Mouse (Mus musculus): Measurements from ENCODE around the gene Ube2q1. TPM values are rescaled to one million over a fixed set of nuclear protein-coding genes. Genes with fewer than 3 reads are reported as not detected.

Gene Ube2q1
- polyA plus RNA-seq, 1 experiment = 49.2 TPM

DNA sequence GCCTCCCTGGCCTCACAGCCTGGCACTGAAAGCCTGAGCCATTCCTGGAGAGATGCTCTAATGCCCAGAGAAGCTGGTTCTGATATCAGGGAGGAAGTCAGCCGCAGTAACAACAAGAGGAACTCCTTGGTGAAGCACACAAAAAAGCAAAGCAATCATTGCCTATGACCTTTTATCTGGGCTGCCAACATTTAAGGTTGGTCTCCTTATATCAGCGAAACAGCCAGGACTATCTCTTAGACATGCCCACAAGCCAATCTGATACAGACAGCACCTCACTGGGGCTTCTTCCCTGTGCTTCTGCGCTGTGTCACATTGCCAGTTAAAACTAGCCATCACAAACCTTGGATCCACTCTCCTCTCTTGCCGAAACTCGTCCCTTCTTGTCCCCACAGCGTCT lies 34.9 kb upstream of the Ube2q1 start:
- peaks cover 2% of the 10 kb centered on the region for H3K79me3 ChIP-seq (ENCODE audit: low read depth)
- H3ac ChIP-seq (ENCODE audit: control insufficient read depth, insufficient read length, low read depth) = no peak overlapping the region
- peaks cover 13% of the 10 kb centered on the region for H3K79me2 ChIP-seq (ENCODE audit: control insufficient read depth, insufficient read depth)
- TF ChIP-seq CEBPB (IDR thresholded peaks at IDR 0.05; ENCODE audit: low read depth) (no peak), CTCF (IDR thresholded peaks at IDR 0.05; ENCODE audit: control insufficient read depth, insufficient read depth, insufficient read length) (no peak), FOSL1 (IDR thresholded peaks at IDR 0.05; ENCODE audit: insufficient read depth, low read length, poor library complexity, severe bottlenecking) (no peak), MYOG (IDR thresholded peaks at IDR 0.05; ENCODE audit: control insufficient read depth, extremely low read depth, insufficient read length) (no peak), MAX (IDR thresholded peaks at IDR 0.05) (no peak), USF1 (IDR thresholded peaks at IDR 0.05; ENCODE audit: low read depth) (no peak), MYOD1 (IDR thresholded peaks at IDR 0.05; ENCODE audit: control insufficient read depth, insufficient read length, low read depth) (no peak)
- H3K27me3 ChIP-seq (ENCODE audit: control insufficient read depth, insufficient read depth, insufficient read length) = no peaks in the 10 kb centered on the region
- no peak overlapping the region for H3K4me3 ChIP-seq (ENCODE audit: insufficient read depth, poor library complexity, severe bottlenecking)
- peaks cover 24% of the 10 kb centered on the region for H3K36me3 ChIP-seq (ENCODE audit: control insufficient read depth, insufficient read depth)

DNA sequence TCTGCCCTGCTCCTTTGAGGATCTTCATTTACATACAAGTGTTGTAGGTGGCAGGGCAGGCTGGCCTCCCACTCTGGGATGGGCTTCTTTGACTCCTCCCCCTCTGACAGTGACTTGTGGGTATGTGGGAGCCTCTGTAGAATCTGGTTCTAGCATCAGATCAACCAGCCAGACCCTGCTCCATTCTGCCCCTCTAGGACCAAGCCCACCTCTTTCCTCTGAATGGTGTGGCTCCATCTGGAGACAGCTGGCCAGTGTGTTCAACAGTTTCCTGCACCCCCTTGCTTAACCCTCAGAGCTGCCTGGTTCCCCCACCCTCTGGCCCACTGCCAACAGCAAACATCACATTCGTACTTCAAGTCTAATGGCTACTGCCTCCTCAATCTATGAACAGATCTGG lies 21.1 kb upstream of the Ube2q1 start:
- peaks cover 8% of the 10 kb centered on the region for H3K27me3 ChIP-seq (ENCODE audit: control insufficient read depth, insufficient read depth, insufficient read length)
- H3K79me3 ChIP-seq (ENCODE audit: low read depth) = no peaks in the 10 kb centered on the region

DNA sequence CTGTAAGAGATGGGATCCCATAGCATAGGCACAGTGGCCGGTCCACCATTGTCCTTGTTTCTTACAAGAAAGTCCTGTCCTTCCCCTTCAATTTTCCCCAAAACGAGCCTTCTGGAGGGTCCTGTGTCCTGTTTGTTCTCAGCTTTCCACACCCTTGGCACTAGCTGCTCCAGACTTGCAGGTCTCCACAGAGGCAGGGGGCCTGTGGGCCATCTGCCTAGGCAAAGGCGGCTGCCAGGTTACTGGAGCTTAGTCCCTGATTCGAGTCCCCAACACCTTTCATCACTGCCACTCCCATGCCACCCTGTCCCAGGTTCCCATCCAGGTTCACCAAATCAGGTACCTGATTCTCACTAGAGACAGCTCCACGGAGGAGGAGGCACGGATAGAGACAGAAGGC lies 18.1 kb upstream of the Ube2q1 start:
- Histone ChIP-seq H3K36me3 (ENCODE audit: control insufficient read depth, insufficient read depth) (no peaks in the 10 kb centered on the region), H3ac (ENCODE audit: control insufficient read depth, insufficient read length, low read depth) (no peak overlapping the region), H3K4me3 (ENCODE audit: insufficient read depth, poor library complexity, severe bottlenecking) (no peak overlapping the region), H3K79me3 (ENCODE audit: low read depth) (no peaks in the 10 kb centered on the region), H3K79me2 (ENCODE audit: control insufficient read depth, insufficient read depth) (no peaks in the 10 kb centered on the region), H3K27me3 (ENCODE audit: control insufficient read depth, insufficient read depth, insufficient read length) (peaks cover 25% of the 10 kb centered on the region)
- TF ChIP-seq MYOG (IDR thresholded peaks at IDR 0.05; ENCODE audit: control insufficient read depth, extremely low read depth, insufficient read length) (no peak), USF1 (IDR thresholded peaks at IDR 0.05; ENCODE audit: low read depth) (no peak), MAX (IDR thresholded peaks at IDR 0.05) (no peak), MYOD1 (IDR thresholded peaks at IDR 0.05; ENCODE audit: control insufficient read depth, insufficient read length, low read depth) (no peak), FOSL1 (IDR thresholded peaks at IDR 0.05; ENCODE audit: insufficient read depth, low read length, poor library complexity, severe bottlenecking) (no peak), CEBPB (IDR thresholded peaks at IDR 0.05; ENCODE audit: low read depth) (no peak), CTCF (IDR thresholded peaks at IDR 0.05; ENCODE audit: control insufficient read depth, insufficient read depth, insufficient read length) (no peak)

More for the DNA sequence above, 21.1 kb upstream of the Ube2q1 start:
- no peak overlapping the region for H3K4me3 ChIP-seq (ENCODE audit: insufficient read depth, poor library complexity, severe bottlenecking)
- H3K79me2 ChIP-seq (ENCODE audit: control insufficient read depth, insufficient read depth) = no peaks in the 10 kb centered on the region
- peaks cover 5% of the 10 kb centered on the region for H3K36me3 ChIP-seq (ENCODE audit: control insufficient read depth, insufficient read depth)
- no peak overlapping the region for H3ac ChIP-seq (ENCODE audit: control insufficient read depth, insufficient read length, low read depth)
- no peak for TF ChIP-seq MYOD1 (IDR thresholded peaks at IDR 0.05; ENCODE audit: control insufficient read depth, insufficient read length, low read depth)
- TF ChIP-seq CTCF (IDR thresholded peaks at IDR 0.05; ENCODE audit: control insufficient read depth, insufficient read depth, insufficient read length) = no peak
- no peak for TF ChIP-seq FOSL1 (IDR thresholded peaks at IDR 0.05; ENCODE audit: insufficient read depth, low read length, poor library complexity, severe bottlenecking)
- TF ChIP-seq USF1 (IDR thresholded peaks at IDR 0.05; ENCODE audit: low read depth) = no peak
- TF ChIP-seq CEBPB (IDR thresholded peaks at IDR 0.05; ENCODE audit: low read depth) = no peak

DNA sequence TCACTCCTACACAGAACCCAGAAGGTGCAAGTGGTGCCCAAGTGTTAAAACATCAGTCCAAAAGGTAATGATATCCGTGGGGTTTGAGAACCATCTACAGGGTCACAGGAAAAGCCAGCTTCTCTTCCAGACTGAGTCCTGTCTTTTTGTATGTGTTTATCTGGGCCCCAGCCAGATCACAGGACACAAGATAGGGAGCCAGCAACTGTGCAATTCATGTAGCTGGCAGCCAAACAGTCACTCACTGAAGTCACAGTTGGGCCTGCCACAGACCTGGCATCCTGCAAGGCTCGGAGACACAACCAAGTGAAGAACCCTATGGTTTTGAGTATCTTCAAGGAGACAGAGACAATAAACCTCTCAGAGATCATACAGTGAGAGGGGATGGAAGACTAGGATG lies 15.6 kb upstream of the Ube2q1 start:
- H3K4me3 ChIP-seq (ENCODE audit: insufficient read depth, poor library complexity, severe bottlenecking) = no peak overlapping the region
- TF ChIP-seq MYOD1 (IDR thresholded peaks at IDR 0.05; ENCODE audit: control insufficient read depth, insufficient read length, low read depth) (no peak), USF1 (IDR thresholded peaks at IDR 0.05; ENCODE audit: low read depth) (no peak), FOSL1 (IDR thresholded peaks at IDR 0.05; ENCODE audit: insufficient read depth, low read length, poor library complexity, severe bottlenecking) (no peak), MAX (IDR thresholded peaks at IDR 0.05) (no peak), MYOG (IDR thresholded peaks at IDR 0.05; ENCODE audit: control insufficient read depth, extremely low read depth, insufficient read length) (no peak), CTCF (IDR thresholded peaks at IDR 0.05; ENCODE audit: control insufficient read depth, insufficient read depth, insufficient read length) (no peak)
- H3K27me3 ChIP-seq (ENCODE audit: control insufficient read depth, insufficient read depth, insufficient read length) = peaks cover 39% of the 10 kb centered on the region
- no peaks in the 10 kb centered on the region for H3K36me3 ChIP-seq (ENCODE audit: control insufficient read depth, insufficient read depth)
- H3K79me2 ChIP-seq (ENCODE audit: control insufficient read depth, insufficient read depth) = no peaks in the 10 kb centered on the region
- H3K79me3 ChIP-seq (ENCODE audit: low read depth) = no peaks in the 10 kb centered on the region
- H3ac ChIP-seq (ENCODE audit: control insufficient read depth, insufficient read length, low read depth) = no peak overlapping the region

DNA sequence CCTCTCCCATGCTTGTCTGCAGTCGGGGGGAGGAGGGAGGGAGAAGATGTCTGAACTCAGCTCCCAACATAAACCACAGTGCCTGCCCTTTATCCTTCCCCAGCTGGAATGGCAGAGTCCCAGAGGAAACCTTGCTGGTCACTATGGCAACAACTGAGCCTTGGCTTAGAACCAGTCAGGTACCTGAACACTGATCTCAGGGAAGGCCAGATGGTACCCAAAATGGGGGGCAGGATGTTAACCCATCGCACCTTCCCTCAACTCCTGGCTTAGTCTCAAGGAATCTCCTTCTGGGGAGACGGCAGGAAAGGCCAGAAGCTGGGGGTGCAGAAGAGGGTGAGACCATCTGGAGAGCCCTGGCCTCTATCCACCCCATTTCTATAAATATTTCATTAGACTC lies 13.6 kb upstream of the Ube2q1 start:
- no peak overlapping the region for H3ac ChIP-seq (ENCODE audit: control insufficient read depth, insufficient read length, low read depth)
- TF ChIP-seq MYOG (IDR thresholded peaks at IDR 0.05; ENCODE audit: control insufficient read depth, extremely low read depth, insufficient read length) = no peak
- no peak for TF ChIP-seq CTCF (IDR thresholded peaks at IDR 0.05; ENCODE audit: control insufficient read depth, insufficient read depth, insufficient read length)
- TF ChIP-seq MAX (IDR thresholded peaks at IDR 0.05) = no peak
- no peak for TF ChIP-seq MYOD1 (IDR thresholded peaks at IDR 0.05; ENCODE audit: control insufficient read depth, insufficient read length, low read depth)
- no peak for TF ChIP-seq FOSL1 (IDR thresholded peaks at IDR 0.05; ENCODE audit: insufficient read depth, low read length, poor library complexity, severe bottlenecking)
- no peak for TF ChIP-seq USF1 (IDR thresholded peaks at IDR 0.05; ENCODE audit: low read depth)
- TF ChIP-seq CEBPB (IDR thresholded peaks at IDR 0.05; ENCODE audit: low read depth) = no peak
- H3K36me3 ChIP-seq (ENCODE audit: control insufficient read depth, insufficient read depth) = no peaks in the 10 kb centered on the region
- no peaks in the 10 kb centered on the region for H3K79me3 ChIP-seq (ENCODE audit: low read depth)
- H3K27me3 ChIP-seq (ENCODE audit: control insufficient read depth, insufficient read depth, insufficient read length) = peaks cover 39% of the 10 kb centered on the region
- no peaks in the 10 kb centered on the region for H3K79me2 ChIP-seq (ENCODE audit: control insufficient read depth, insufficient read depth)
- no peak overlapping the region for H3K4me3 ChIP-seq (ENCODE audit: insufficient read depth, poor library complexity, severe bottlenecking)

DNA sequence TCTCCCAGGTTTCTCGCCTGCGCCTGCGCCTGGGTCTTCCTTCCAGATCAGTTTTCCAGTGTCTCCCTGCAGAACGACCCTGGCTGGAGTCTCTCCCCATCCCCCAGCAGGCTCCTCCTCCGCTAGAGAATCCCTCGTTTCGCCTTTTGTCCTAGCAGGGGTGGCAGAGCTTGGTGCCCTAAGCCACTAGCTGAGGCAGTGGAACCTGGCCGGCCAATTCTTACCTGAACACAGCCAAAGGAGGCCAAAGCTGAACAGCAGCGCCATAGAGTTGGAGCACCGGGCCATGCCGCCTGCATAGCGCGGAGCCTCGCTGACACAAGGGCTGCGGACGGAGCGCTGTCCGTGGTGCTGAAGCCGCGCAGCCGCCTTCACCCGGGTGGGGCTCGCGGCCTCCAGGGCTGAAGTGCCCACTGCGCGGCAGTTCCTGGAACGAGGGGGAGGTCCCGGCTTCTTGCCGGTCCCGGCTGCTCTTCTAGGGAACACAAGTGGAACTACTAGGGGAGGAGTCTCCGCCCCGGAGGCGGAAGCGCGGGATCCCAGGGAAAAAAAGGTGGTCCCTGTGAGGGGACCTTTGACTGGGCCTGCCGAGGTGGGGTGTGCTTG lies 9.2 kb upstream of the Ube2q1 start, which contains the start of gene Chrnb2:
Gene Chrnb2, minus strand, starts transcription at position 514 of the 606 bp plus-strand sequence.
- peaks cover 23% of the 10 kb centered on the region for H3K27me3 ChIP-seq (ENCODE audit: control insufficient read depth, insufficient read depth, insufficient read length)
- no peak for TF ChIP-seq MYOG (IDR thresholded peaks at IDR 0.05; ENCODE audit: control insufficient read depth, extremely low read depth, insufficient read length)
- no peak for TF ChIP-seq FOSL1 (IDR thresholded peaks at IDR 0.05; ENCODE audit: insufficient read depth, low read length, poor library complexity, severe bottlenecking)
- no peak for TF ChIP-seq MAX (IDR thresholded peaks at IDR 0.05)
- TF ChIP-seq CTCF (IDR thresholded peaks at IDR 0.05; ENCODE audit: control insufficient read depth, insufficient read depth, insufficient read length) = no peak
- no peak for TF ChIP-seq USF1 (IDR thresholded peaks at IDR 0.05; ENCODE audit: low read depth)
- TF ChIP-seq CEBPB (IDR thresholded peaks at IDR 0.05; ENCODE audit: low read depth) = no peak
- TF ChIP-seq MYOD1 (IDR thresholded peaks at IDR 0.05; ENCODE audit: control insufficient read depth, insufficient read length, low read depth) = no peak
- H3K4me3 ChIP-seq (ENCODE audit: insufficient read depth, poor library complexity, severe bottlenecking) = no peak within 1 kb of the TSS
- no peaks in the 10 kb centered on the region for H3K36me3 ChIP-seq (ENCODE audit: control insufficient read depth, insufficient read depth)
- H3K79me3 ChIP-seq (ENCODE audit: low read depth) = no peaks in the 10 kb centered on the region
- no peaks in the 10 kb centered on the region for H3K79me2 ChIP-seq (ENCODE audit: control insufficient read depth, insufficient read depth)
- H3ac ChIP-seq (ENCODE audit: control insufficient read depth, insufficient read length, low read depth) = no peak within 1 kb of the TSS
